Mouse (Mus musculus): ENCODE results near the gene Mybbp1a. TPM values are rescaled to one million over a fixed set of nuclear protein-coding genes. Genes with fewer than 3 reads are reported as not detected.
A peak's percentile ranks its signal among the peaks of the same experiment; 100 is the strongest.

The Mybbp1a gene
- total RNA-seq (2015) = 255 and 264 TPM in 2 replicates
- total RNA-seq (2017) = 148 and 164 TPM in 2 replicates

- peak; percentile 98 for ATAC-seq (replicated peaks; ENCODE audit: poor library complexity)
Observed at GRCm38 (mm10) chr11:72440965-72441664, at the start of gene Mybbp1a. Gene Mybbp1a, plus strand, starts transcription at chr11:72441355.

DNA sequence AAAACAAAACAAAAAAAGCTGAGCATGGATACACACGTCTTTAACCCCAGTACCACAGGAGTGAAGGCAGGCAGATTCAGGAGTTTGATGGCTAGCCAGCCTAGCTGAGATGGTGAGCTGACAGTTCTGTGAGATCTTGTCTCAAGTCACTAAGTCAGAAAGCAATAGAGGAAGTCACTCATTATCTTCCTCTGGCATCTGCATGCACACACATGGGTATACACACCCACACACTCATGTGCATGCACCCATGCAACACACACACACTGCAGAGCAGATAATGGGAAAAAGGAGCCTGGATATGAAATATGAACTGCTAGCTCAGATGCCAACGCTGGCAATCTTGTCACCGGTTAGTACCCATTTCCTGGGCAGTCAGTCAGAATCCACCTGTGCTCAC, 47.9 kb upstream of the Mybbp1a start:
- ATAC-seq (replicated peaks; ENCODE audit: poor library complexity) = peak; percentile 60

DNA sequence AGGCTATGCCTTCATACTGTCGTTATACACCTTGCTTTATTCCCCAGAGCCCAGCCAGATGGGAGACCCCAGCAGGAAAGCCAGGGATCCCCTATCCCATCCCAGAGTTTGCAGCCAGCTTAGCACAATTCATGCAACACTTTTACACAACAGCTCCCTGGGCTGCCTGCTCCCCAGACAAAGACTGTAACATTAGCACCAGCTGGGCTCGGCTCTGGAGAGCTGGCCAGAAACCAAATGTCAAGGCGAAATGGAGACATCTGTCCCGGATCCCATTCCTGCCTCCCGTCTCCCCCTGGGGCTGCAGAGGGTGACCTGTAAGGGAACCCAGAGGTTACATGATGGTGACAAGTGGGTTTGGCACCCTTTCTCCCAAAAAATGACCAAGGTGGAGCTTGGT, 47.5 kb upstream of the Mybbp1a start:
- no peak for ATAC-seq (replicated peaks; ENCODE audit: poor library complexity)

GRCm38 (mm10) chr11:72394694-72395093, 46.5 kb upstream of the Mybbp1a start:
- ATAC-seq (replicated peaks; ENCODE audit: poor library complexity) = 0 out of 2 replicates have a peak, but pooled peaks have one; percentile 23

- no peak for ATAC-seq (replicated peaks; ENCODE audit: poor library complexity)
Observed at GRCm38 (mm10) chr11:72395652-72396051, 45.5 kb upstream of the Mybbp1a start.

DNA sequence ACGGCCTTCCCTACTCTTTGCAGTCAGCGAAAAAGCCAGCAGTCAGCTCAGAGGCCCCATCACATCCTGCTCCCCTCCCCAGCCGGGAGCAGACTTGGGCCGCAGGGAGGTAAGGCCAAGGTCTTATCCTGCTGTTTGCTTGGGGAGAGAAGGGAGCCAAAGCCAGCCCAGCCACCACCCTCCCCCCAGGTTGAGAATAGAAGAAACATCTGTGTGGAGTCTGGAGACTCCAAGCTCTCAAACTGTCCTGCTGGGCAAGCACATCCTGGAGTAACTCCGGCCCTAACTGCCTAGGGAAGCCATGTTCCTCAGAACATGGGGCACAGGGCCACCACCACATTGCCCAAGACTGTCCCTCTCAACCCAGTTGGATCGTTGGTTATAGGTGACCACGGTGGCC, 44.5 kb upstream of the Mybbp1a start:
- no peak for ATAC-seq (replicated peaks; ENCODE audit: poor library complexity)

GRCm38 (mm10) chr11:72397072-72397471, 44.1 kb upstream of the Mybbp1a start:
- no peak for ATAC-seq (replicated peaks; ENCODE audit: poor library complexity)

- ATAC-seq (replicated peaks; ENCODE audit: poor library complexity) = no peak
Observed at GRCm38 (mm10) chr11:72397811-72398525, 43.2 kb upstream of the Mybbp1a start.

GRCm38 (mm10) chr11:72401068-72401467, 40.1 kb upstream of the Mybbp1a start:
- no peak for ATAC-seq (replicated peaks; ENCODE audit: poor library complexity)

- ATAC-seq (replicated peaks; ENCODE audit: poor library complexity) = no peak
Observed at GRCm38 (mm10) chr11:72402017-72402416, 39.1 kb upstream of the Mybbp1a start.

GRCm38 (mm10) chr11:72402969-72403368, 38.2 kb upstream of the Mybbp1a start:
- ATAC-seq (replicated peaks; ENCODE audit: poor library complexity) = no peak

DNA sequence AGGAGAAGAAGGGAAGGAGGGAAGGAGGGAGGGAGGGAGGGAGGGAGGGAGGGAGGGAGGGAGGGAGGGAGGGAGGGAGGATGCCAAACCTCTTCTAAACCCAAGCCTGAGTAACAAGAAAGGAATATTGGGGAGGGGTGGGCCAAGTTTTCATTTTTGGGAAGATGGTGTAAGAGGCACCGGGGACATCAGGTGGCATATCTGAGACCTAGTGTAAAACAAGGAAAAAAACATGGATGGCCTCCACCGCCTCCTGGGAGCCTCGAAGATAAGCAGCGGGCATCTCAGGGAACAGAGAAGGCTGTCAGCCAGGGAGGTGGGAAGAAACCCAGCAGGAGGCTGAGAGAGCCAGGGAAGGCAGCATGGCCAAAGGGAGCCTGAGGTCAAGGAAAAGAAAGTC, 35.6 kb upstream of the Mybbp1a start:
- no peak for ATAC-seq (replicated peaks; ENCODE audit: poor library complexity)

- no peak for ATAC-seq (replicated peaks; ENCODE audit: poor library complexity)
Observed at GRCm38 (mm10) chr11:72406079-72406675, 35.0 kb upstream of the Mybbp1a start.

GRCm38 (mm10) chr11:72407081-72407480, 34.1 kb upstream of the Mybbp1a start:
- ATAC-seq (replicated peaks; ENCODE audit: poor library complexity) = no peak

- ATAC-seq (replicated peaks; ENCODE audit: poor library complexity) = no peak; the same call in 1 of the 2 replicates
Observed at GRCm38 (mm10) chr11:72407574-72407973, 33.6 kb upstream of the Mybbp1a start.

- ATAC-seq (replicated peaks; ENCODE audit: poor library complexity) = no peak
Observed at GRCm38 (mm10) chr11:72408451-72409170, 32.5 kb upstream of the Mybbp1a start.

- no peak for ATAC-seq (replicated peaks; ENCODE audit: poor library complexity)
Observed at GRCm38 (mm10) chr11:72409649-72410385, 31.3 kb upstream of the Mybbp1a start.

DNA sequence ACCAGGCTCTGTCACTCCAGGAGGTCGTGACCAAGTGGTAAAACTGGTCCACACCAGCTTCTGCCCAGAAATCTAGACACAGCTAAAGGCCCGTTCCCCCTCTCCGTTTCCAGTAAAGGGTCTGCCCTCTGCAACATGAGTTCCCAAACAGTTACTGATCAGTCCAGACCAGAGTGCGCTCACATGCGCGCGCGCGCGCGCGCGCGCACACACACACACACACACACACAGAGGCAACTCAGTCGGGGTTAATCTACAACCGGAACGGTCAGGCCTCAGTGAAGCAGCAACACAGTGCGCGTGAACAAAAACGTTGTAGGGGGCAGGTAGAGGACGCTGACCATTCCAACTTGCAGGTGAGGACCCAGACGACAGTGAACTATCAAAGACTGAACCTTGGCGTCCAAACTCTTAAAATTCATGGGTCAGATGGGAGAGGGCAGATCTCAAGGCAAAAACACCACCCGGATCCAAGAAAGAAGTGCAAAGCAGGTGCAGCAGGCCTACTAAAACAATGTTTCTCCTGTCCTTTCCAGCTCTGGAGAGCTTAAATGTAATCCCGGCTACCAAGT, 30.5 kb upstream of the Mybbp1a start:
- no peak for ATAC-seq (replicated peaks; ENCODE audit: poor library complexity)

- peak; percentile 70 for ATAC-seq (replicated peaks; ENCODE audit: poor library complexity)
Observed at GRCm38 (mm10) chr11:72411093-72411921, 29.8 kb upstream of the Mybbp1a start, which contains the start of gene Smtnl2. Gene Smtnl2, minus strand, starts transcription at chr11:72411713.
